Comparison of ENCODE assay signal across 8 mouse cellular contexts in genomic region chrX:50580200-50580599, GRCm38 (mm10).
DNase-seq lines count a peak whose midpoint lies in the region; ATAC-seq and TF ChIP-seq lines count a peak whose summit lies in the region.

No protein-coding gene starts in this region.

- H3K4me1 ChIP-seq in erythroblast, embryonic 14.5 days (ENCODE audit: control insufficient read depth), result no peaks in the 10 kb centered on the region
- no peaks in the 10 kb centered on the region for H3K4me1 ChIP-seq in heart, embryonic 12.5 days (replicated peaks)
- H3K4me1 ChIP-seq in limb, embryonic 14.5 days (ENCODE audit: control insufficient read depth, insufficient read depth, low read length), result no peaks in the 10 kb centered on the region
- H3K4me1 ChIP-seq in neural tube, embryonic 15.5 days, result no peaks in the 10 kb centered on the region

- no peak for ATAC-seq in erythroblast, adult 5-6 weeks (replicated peaks; ENCODE audit: low FRiP score, poor library complexity, severe bottlenecking)
- ATAC-seq in heart, embryonic 12.5 days (ENCODE audit: insufficient number of reproducible peaks, low FRiP score), result no peak
- no peak for ATAC-seq in limb, embryonic 14.5 days (ENCODE audit: low FRiP score, low read depth)
- ATAC-seq in neural tube, embryonic 15.5 days (ENCODE audit: low FRiP score), result no peak

- peak; percentile 67 for DNase-seq in right cerebral cortex, postnatal 14 days
- DNase-seq in right cerebral cortex, postnatal 4 days, result no peak
- peak; percentile 49 for DNase-seq in limb, embryonic 14.5 days (ENCODE audit: low spot score)
- no peak for DNase-seq in thymus, postnatal 4 days

- no peak overlapping the region for H3K9ac ChIP-seq in heart, embryonic 12.5 days
- peak overlapping the region; percentile 16; the same call in 1 of the 2 replicates for H3K9ac ChIP-seq in limb, embryonic 14.5 days (ENCODE audit: low read depth, low read length, severe bottlenecking)
- no peak overlapping the region for H3K9ac ChIP-seq in neural tube, embryonic 15.5 days (replicated peaks)

- H3K27me3 ChIP-seq in erythroblast, embryonic 14.5 days (ENCODE audit: control insufficient read depth), result no peaks in the 10 kb centered on the region
- no peaks in the 10 kb centered on the region for H3K27me3 ChIP-seq in heart, embryonic 12.5 days (replicated peaks)
- H3K27me3 ChIP-seq in limb, embryonic 14.5 days (ENCODE audit: control insufficient read depth, insufficient read depth, low read length), result no peaks in the 10 kb centered on the region
- H3K27me3 ChIP-seq in neural tube, embryonic 15.5 days (replicated peaks), result no peaks in the 10 kb centered on the region

- H3K4me2 ChIP-seq in heart, embryonic 12.5 days, result peak overlapping the region; percentile 39
- peak overlapping the region; percentile 25; the same call in 1 of the 2 replicates for H3K4me2 ChIP-seq in limb, embryonic 14.5 days (replicated peaks; ENCODE audit: low read depth, low read length, severe bottlenecking)
- peak overlapping the region; percentile 38 for H3K4me2 ChIP-seq in neural tube, embryonic 15.5 days

- H3K36me3 ChIP-seq in erythroblast, embryonic 14.5 days (ENCODE audit: control insufficient read depth), result peaks cover 4% of the 10 kb centered on the region
- peaks cover 34% of the 10 kb centered on the region for H3K36me3 ChIP-seq in heart, embryonic 12.5 days
- peaks cover 13% of the 10 kb centered on the region; the same call in 1 of the 2 replicates for H3K36me3 ChIP-seq in limb, embryonic 14.5 days (ENCODE audit: control insufficient read depth, insufficient read depth, low read length)
- 0 out of 2 replicates have a peak, but pooled peaks cover 6% of the 10 kb centered on the region for H3K36me3 ChIP-seq in neural tube, embryonic 15.5 days

- WGBS in heart, embryonic 12.5 days, result 68% methylated on average over 7 of the region's 7 CpGs
- 74% methylated on average over 7 of the region's 7 CpGs for WGBS in limb, embryonic 14.5 days
- 64% methylated on average over 7 of the region's 7 CpGs for WGBS in neural tube, embryonic 15.5 days

- H3K27ac ChIP-seq in heart, embryonic 12.5 days (ENCODE audit: poor library complexity, severe bottlenecking), result no peak overlapping the region
- H3K27ac ChIP-seq in limb, embryonic 14.5 days (replicated peaks; ENCODE audit: low read depth, low read length), result 0 out of 2 replicates have a peak overlapping the region, but pooled peaks have one; percentile 13
- peak overlapping the region; percentile 66; the same call in 1 of the 2 replicates for H3K27ac ChIP-seq in neural tube, embryonic 15.5 days (replicated peaks)

- TF ChIP-seq POLR2A in limb, embryonic 14.5 days (IDR thresholded peaks at IDR 0.05; ENCODE audit: borderline replicate concordance, extremely low read depth, insufficient read depth, insufficient read length), result no peak

- H3K4me3 ChIP-seq in erythroblast, embryonic 14.5 days (replicated peaks), result peak overlapping the region; percentile 24
- peak overlapping the region; percentile 17; the same call in 1 of the 2 replicates for H3K4me3 ChIP-seq in heart, embryonic 12.5 days
- H3K4me3 ChIP-seq in limb, embryonic 14.5 days (replicated peaks; ENCODE audit: low read length), result peak overlapping the region; percentile 11
- 0 out of 2 replicates have a peak overlapping the region, but pooled peaks have one; percentile 4 for H3K4me3 ChIP-seq in neural tube, embryonic 15.5 days (replicated peaks)

- H3K9me3 ChIP-seq in erythroblast, embryonic 14.5 days (ENCODE audit: control insufficient read depth, low read length), result no peaks in the 10 kb centered on the region
- H3K9me3 ChIP-seq in heart, embryonic 12.5 days (replicated peaks), result no peaks in the 10 kb centered on the region
- no peaks in the 10 kb centered on the region for H3K9me3 ChIP-seq in limb, embryonic 14.5 days (ENCODE audit: control insufficient read depth, low read length)
- H3K9me3 ChIP-seq in neural tube, embryonic 15.5 days (replicated peaks), result no peaks in the 10 kb centered on the region

Comparison
In these comparisons a context has a peak if more than half of its experiments do, and no peak if none do; other contexts are left out.
1. DNase-seq: peak in right cerebral cortex, postnatal 14 days (single experiment) and limb, embryonic 14.5 days (single experiment); none in right cerebral cortex, postnatal 4 days (single experiment) and thymus, postnatal 4 days (single experiment).
2. Peak in every context shown above with its lines, with median percentiles within 50 percentile points of each other: H3K4me3 ChIP-seq and H3K4me2 ChIP-seq.